Mouse (Mus musculus) neural tube, embryonic 10.5 days (tissue): ENCODE results near the gene Cyb5d2.

Experiments used
- DNase-seq: peaks from one replicate; pipeline ENCODE4 v3.0.0-alpha.2; 2017; ENCODE audit warnings: low spot score; ENCODE audit errors: extremely low spot score

Gene Cyb5d2

DNA sequence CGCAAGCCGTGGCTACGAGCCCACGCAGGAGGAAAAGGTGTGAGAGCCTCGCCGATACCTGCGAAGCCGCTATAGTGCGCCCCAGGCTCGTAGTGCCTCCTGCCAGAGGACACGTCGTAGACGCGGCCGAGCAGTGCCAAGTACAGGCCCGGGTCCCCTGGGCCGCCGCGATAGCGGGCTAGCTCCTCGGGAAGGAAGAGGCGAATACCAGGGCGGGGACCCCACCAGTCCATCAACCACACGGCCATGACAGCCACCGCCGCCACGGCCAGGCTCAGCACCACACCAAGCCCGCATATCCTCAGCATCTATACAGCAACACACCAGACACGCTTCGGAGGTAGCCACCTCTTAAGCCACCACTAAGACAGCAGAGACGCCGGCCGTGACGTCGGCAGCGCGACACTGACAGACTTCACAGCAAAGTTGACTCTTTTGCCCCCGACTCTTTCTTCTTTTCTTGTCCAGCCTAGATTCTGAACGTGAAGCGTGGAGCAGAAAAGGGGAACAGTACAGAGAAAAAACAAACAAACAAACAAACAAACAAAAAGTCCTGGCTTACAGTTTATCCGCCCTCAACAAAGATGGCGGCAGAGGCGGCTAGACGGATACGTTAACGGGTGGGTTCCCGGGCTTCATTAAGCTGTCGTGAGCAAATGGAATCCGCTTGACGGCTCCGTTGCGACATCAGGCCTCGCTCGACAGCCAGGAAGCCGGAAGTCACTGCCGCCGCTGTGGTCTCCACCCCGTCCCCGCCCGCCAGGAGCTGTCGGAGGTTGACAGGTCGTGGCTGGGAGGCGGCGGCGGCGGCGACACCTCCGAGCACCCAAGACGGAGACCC lies at the start of gene Cyb5d2, which contains the start of gene Zzef1:
Gene Cyb5d2, minus strand, starts transcription at position 688 of the 841 bp plus-strand sequence.
Gene Zzef1, plus strand, starts transcription at position 772 of the 841 bp plus-strand sequence.
- DNase-seq: peak; percentile 90

DNA sequence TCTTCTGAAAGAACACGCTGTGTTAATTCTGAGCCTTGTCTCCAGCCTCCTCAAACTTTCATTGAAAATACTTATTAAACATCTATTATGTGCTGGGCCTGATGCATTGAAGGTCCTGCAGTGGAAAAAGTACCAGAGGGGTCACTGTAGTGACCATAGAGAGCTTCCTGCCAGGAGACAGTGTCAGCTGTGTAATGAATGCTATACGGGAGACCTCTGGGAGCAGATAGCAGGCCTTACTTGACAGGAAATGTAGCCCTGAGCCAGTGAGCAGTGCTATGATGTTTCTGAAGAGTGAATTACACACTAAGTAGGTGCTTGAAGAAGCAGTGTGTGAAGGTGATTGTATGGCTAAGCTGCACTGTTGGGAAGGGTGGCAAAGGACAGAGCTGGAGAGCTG lies 49.6 kb upstream of the Cyb5d2 start:
- DNase-seq: no peak

DNA sequence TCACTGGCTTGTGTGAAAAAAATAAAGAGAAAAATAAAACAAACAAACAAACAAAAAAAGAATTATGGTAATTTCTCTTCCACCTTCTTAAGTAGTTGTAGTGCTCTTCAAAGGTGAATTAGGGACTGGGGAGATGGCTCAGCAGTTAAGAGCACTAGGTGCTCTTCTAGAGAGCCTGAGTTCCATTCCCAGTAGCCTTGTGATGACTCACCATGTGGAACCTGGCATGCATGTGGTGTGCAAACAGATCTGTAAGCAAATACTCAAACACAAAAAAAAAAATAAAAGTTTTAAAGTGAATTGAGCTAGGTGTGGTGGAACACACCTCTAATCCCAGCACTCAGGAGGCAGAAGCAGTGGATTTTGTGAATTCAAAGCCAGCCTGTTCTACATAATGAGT lies 47.6 kb upstream of the Cyb5d2 start:
- no peak for DNase-seq

GRCm38 (mm10) chr11:72842731-72843130 lies 46.8 kb upstream of the Cyb5d2 start:
- DNase-seq: no peak

- no peak for DNase-seq
Observed at GRCm38 (mm10) chr11:72829869-72830268, 33.9 kb upstream of the Cyb5d2 start.

- no peak for DNase-seq
Observed at GRCm38 (mm10) chr11:72821041-72821440, 25.1 kb upstream of the Cyb5d2 start.

GRCm38 (mm10) chr11:72818067-72818466 lies 22.1 kb upstream of the Cyb5d2 start:
- DNase-seq: no peak

- DNase-seq: no peak
Observed at GRCm38 (mm10) chr11:72816859-72817258, 20.9 kb upstream of the Cyb5d2 start.

DNA sequence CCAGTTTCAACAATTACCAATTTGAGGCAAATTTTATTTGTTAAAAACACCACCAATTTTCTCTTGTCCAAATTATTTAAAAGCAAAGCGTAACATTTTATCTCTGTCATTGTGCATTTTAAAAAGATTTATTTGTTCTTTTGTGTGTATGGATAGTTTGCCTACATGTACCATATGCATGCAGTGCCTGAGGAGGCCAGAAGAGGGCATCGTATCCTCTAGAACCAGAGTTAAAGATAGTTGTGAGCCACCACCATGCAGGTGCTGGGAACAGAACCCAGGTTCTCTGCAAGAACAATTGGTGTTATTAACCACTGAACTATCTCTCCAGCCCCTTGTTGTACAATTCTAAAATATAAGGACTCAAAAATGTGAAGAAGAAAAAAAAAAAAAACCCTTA lies 18.2 kb upstream of the Cyb5d2 start:
- no peak for DNase-seq

GRCm38 (mm10) chr11:72813687-72814086 lies 17.7 kb upstream of the Cyb5d2 start:
- no peak for DNase-seq

DNA sequence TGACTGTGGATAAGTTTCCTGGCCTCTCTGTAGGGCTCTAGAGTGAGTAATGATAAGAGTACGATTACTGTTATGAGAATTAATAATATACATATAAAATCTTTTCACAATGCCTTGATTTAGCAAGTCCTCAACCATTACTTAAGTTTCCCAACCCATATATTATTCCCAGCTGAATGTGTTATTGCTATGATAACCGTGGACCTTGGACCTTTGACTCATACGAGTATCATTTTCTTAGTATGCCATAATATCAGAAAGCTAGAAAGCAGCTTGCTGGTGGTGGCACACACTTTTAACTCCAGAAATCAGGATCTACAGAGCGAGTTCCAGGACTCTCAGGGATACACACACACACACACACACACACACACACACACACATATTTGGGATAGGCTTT lies 12.1 kb upstream of the Cyb5d2 start:
- DNase-seq: no peak

GRCm38 (mm10) chr11:72806556-72806955 lies 10.6 kb upstream of the Cyb5d2 start:
- no peak for DNase-seq

DNA sequence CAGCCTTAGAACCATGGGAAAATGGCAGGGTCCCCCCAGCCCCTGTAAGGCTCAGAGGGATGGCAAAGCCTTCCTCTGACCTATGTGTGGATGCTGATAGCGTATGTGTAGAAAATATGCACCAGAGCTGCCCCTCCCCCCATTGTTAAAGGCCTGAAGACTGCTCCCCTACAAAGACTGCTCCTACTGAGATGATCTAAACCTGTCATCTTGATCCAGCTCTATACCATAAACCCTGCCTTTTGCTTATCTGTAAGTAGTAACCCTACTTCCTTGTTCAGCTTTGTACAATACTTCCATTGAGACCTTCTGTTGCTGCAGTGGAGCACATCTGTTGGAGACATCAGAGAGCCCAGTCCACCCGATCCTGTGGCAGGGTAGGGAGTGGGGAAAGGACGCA lies 9.3 kb upstream of the Cyb5d2 start:
- DNase-seq: no peak

- DNase-seq: no peak
Observed at GRCm38 (mm10) chr11:72804586-72804985, 8.6 kb upstream of the Cyb5d2 start.

GRCm38 (mm10) chr11:72803038-72803437 lies 7.1 kb upstream of the Cyb5d2 start:
- no peak for DNase-seq

GRCm38 (mm10) chr11:72801182-72801581 lies 5.2 kb upstream of the Cyb5d2 start:
- no peak for DNase-seq

DNA sequence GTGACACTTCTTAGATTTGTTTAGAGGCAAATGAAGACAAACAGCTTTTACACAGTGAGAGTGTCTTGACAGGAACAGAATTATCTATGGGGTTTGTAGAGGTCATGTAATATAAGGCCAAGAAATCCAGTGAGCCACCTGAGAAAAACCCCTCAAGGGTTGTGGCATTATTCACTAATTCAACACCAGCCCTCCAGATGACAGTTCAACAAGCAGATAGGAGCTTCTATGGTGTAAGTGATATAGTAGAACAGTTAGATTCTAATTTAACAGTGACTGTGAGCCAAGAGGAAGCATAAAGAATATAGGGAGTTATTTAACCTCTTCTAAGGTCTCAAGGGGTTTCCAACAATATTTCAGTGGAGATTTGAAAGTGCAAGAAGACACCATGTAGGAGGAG lies 2.2 kb upstream of the Cyb5d2 start:
- DNase-seq: no peak

- no peak for DNase-seq
Observed at GRCm38 (mm10) chr11:72796773-72797338, 914 bp upstream of the Cyb5d2 start.

DNA sequence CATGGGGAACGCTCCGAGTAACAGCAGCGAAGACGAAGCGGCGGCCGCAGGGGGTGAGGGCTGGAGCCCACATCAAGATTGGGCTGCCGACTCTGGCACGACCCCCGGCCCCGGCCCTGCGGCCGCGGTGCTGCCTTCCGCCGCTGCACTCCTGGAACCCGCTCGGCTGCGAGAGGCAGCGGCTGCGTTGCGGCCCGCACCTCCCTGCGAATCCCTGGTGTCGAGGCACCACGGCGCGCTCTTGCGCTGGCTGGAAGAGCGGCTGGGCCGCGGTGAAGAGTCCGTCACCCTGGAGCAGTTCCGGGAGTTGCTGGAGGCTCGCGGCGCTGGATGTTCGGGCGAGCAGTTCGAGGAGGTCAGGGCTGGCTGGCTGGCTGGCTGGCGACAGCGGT lies 350 bp upstream of the Cyb5d2 start:
- DNase-seq: no peak

- DNase-seq: no peak
Observed at GRCm38 (mm10) chr11:72795149-72795454, 840 bp downstream of the Cyb5d2 start.

GRCm38 (mm10) chr11:72792033-72792432 lies 3.9 kb downstream of the Cyb5d2 start:
- no peak for DNase-seq

DNA sequence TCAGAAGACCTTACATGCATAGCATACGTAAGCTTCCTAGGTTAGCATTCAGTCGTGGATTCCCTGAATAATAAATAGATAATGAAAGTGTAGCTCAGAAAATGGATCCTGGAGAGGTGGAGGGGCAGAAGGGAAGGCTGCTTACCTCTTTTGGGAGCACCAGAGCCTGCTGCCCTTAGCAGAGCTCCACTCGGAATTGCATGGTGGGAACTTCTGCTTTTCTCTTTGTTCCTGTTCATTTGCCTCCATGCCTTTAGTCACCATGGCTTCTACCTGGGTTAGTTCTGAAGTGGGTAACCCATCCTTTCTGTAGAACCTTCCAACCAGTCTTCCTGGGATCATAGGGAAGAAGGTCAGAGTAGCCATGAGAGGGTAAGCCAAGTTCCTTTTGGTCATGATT lies 13.4 kb downstream of the Cyb5d2 start:
- DNase-seq: no peak

DNA sequence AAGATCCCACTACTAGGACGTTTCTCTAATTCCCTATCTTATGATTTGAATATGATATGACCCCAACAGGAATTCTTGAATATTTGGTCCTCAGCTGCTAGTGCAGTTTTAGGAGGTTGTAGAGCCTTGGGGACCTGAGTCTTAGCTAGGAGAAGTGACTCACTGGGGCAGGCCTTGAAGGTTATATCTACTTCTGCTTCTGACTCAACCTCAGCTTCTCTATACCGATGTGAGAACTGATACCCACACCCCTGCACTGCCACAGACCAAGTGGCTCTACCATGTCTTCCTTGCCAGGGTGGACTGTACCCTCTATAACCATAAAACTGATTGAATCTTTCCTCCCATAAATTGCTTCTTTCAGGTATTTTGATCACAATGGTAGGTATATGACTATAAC lies 13.8 kb downstream of the Cyb5d2 start:
- DNase-seq: no peak
